Mouse (Mus musculus): Measurements from ENCODE around the gene Zbtb8b.

- TF ChIP-seq ZNF384 (IDR thresholded peaks at IDR 0.05; ENCODE audit: low read depth, low read length) (no peak), ZC3H11A (IDR thresholded peaks at IDR 0.05; ENCODE audit: borderline replicate concordance, low read depth, low read length) (no peak)
Observed at GRCm38 (mm10) chr4:129396960-129397359, 43.7 kb downstream of the Zbtb8b start.

Data from ES-E14 (cell line).